Mouse (Mus musculus) embryonic stem cell, embryonic (primary cell): Measurements from ENCODE around the gene Snrnp27.

Experiments
- CTCF ChIA-PET, 4 experiments: fragments of 300-600 bp in 2 of 4; fragments of 350-600 bp in 2 of 4; sonication (Branson Sonifier 250); formaldehyde crosslinking; loops; one replicate each; lab custom pipeline; 2022; ENCODE audit warnings: inconsistent platforms in 2 of 4; lab: Charles Lee
- POLR2A ChIA-PET, 4 experiments: fragments of 300-600 bp in 2 of 4; fragments of 350-600 bp in 2 of 4; sonication (Branson Sonifier 250); formaldehyde crosslinking; loops; one replicate each; lab custom pipeline; 2022; ENCODE audit warnings: antibody characterized with exemption in 4 of 4, inconsistent platforms in 1 of 4; lab: Charles Lee

Gene Snrnp27

DNA sequence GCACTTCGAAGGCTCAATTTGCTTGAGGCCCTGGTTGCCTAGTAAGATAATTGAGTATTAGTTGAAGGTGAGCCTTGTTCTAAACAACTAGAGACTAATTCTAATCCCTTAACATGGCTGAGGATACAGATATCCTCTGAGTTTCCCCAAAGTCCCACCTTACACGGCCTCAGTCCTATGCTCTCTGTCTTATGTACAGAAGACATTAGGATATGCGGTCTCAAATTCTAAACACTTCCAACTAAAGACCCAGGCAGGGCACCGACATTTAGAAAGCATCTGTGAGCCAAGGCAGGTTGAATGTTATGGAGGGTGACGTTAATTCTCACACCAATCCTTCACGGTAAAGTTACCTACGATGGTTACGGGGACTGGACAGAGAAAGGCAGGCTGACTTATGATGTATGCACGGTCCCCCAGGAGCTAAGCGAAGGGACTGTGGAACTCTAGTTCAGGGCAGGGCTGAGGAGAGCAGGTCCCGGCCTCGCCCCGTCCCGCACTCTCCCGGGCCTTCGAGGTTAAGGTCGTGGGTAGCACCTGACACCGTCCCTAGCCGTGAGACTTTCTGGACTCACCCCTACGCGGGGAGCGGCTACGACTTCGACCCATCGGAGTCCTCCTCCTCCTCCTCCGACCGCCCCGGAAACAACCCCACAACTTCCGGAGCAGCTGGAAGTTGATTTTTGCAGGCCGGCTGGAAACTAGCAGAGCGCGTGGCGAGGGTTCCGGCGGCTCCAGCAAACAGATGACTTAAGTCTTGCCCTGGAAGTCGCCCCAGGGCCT, at the start of gene Snrnp27:
Gene Snrnp27, minus strand, starts transcription at position 651 of the 783 bp plus-strand sequence.
- ChIA-PET POLR2A (interaction anchor here in 3 of 4 experiments (0.6 to 1.7 kb wide), 25 partner anchors 8 to 314 kb away, joined by 3 to 7 read pairs (median 4); partner anchors contain the start of gene Mxd1 (in 1 of the 3)), CTCF (interaction anchor here in 3 of 4 experiments (0.7 to 1.3 kb wide), 5 partner anchors 13 to 122 kb away, joined by 3 to 4 read pairs (median 3); no protein-coding TSS in a partner anchor)

- ChIA-PET CTCF (interaction anchor here in 3 of 4 experiments (0.6 to 1.8 kb wide), 7 partner anchors 14 to 429 kb away, joined by 3 to 6 read pairs (median 3); no protein-coding TSS in a partner anchor), POLR2A (interaction anchor here in 3 of 4 experiments (0.7 to 2.0 kb wide), 12 partner anchors 14 to 368 kb away, joined by 3 to 5 read pairs (median 4); partner anchors contain the start of genes Fam136a (in 1 of the 3), Gfpt1 (in 1 of the 3) and Mxd1 (in 1 of the 3))
Measured at GRCm38 (mm10) chr6:86733183-86733876, 49.0 kb upstream of the Snrnp27 start, which contains the start of gene Gmcl1. Gene Gmcl1 (minus strand): TSS chr6:86733383.

DNA sequence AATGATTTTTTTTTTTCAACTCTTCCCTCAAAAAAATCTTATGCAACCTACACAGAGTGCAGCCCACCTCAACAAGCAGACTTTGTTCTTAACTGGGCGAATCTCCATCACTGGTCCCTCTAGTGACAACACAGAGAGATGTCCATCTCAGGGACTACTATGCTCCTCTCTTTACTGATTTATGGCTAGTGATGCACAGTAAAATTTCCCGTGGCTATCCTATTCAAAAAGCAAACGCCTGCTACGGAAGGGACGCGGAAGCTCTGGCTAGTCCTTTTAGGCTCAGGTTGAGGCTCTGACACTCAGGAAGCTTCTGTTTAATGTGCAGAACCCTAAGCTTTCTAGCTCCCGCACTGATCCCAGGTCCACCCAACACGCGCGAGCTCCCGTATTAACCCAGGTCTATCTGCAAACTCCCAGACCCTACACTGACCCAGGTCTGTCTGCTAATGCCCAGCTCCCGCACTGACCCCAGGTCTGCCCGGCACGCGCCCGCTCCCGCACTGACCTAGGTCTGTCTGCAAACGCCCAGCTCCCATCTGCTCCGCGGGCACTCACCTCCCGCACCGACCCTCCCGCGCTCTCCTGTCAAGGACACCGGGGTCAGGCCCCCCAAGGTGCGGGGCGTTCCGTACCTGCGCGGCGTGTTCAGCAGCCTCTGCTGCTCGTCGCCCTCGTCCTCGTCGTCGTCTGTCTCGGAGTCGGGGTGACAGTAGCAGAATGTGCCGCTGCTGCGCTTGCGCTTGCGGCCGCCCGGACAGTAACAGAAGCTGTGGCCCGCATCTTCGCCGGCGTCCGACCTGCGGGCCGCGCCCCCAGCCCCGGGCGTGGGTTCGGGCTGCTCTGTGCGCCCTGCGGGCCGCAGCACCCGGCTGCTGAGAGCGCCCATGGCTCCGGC, 48.2 kb upstream of the Snrnp27 start:
- ChIA-PET CTCF (interaction anchor here in 2 of 4 experiments (0.6 to 1.8 kb wide), 4 partner anchors 43 to 146 kb away, joined by 3 to 6 read pairs (median 3); no protein-coding TSS in a partner anchor), POLR2A (interaction anchor here in 3 of 4 experiments (0.5 to 2.0 kb wide), 16 partner anchors 14 to 1546 kb away, joined by 3 to 6 read pairs (median 4); partner anchors contain the start of genes Fam136a (in 1 of the 3), Gfpt1 (in 1 of the 3) and Mxd1 (in 1 of the 3))

GRCm38 (mm10) chr6:86728711-86729110, 44.4 kb upstream of the Snrnp27 start:
- ChIA-PET CTCF (interaction anchor here in 1 of 4 experiments (1.2 kb wide), 1 partner anchor 130 kb away, joined by 3 read pairs; no protein-coding TSS in a partner anchor), POLR2A (interaction anchor here in 2 of 4 experiments (0.8 to 1.2 kb wide), 3 partner anchors 12 to 146 kb away, joined by 3 to 4 read pairs (median 3); no protein-coding TSS in a partner anchor)

GRCm38 (mm10) chr6:86721977-86722376, 37.7 kb upstream of the Snrnp27 start:
- CTCF ChIA-PET, result no interaction called here

DNA sequence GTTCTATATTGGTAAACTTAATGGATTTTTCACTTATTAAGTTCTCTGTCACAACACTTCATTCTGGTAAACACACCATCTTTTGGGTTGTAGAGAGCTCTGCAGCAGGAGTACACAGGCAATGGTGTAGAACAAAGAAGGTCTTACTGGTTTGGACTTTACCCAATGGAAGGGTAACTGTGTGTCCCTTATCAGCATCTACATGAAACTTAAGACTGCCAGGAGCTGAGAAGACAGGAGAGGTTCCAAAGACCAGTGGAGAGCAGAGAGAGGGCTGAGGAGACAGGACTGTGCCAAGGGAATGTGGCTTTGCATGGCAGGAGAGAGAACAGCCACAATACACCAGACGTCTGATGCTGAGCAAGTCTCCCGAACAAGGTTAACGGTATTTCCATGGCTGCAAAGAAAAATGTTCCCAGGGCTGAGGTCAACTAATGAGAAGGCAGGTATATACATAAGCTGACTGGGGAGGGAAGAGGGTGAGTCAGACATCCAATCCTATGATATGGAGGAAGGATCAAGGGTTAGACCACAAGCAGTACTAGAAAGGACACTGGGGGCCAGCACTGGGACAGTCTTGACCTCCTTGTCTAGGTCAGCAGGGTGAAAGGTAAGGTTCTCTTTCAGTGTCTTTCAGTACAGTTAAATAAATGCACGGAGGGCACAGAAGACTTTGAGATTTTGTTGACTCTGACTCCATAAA, 23.9 kb upstream of the Snrnp27 start:
- POLR2A ChIA-PET, result interaction anchor here in 1 of 4 experiments (0.6 kb wide), 1 partner anchor 23 kb away, joined by 4 read pairs; no protein-coding TSS in a partner anchor
- CTCF ChIA-PET, result interaction anchor here in 1 of 4 experiments (1.1 kb wide), 1 partner anchor 14 kb away, joined by 4 read pairs; no protein-coding TSS in a partner anchor

More at GRCm38 (mm10) chr6:86721977-86722376, 37.7 kb upstream of the Snrnp27 start:
- POLR2A ChIA-PET, result no interaction called here

GRCm38 (mm10) chr6:86702577-86702976, 18.3 kb upstream of the Snrnp27 start:
- CTCF ChIA-PET, result no interaction called here
- POLR2A ChIA-PET, result interaction anchor here in 1 of 4 experiments (1.0 to 1.2 kb wide), 3 partner anchors 16 to 121 kb away, joined by 3 read pairs; no protein-coding TSS in a partner anchor

- POLR2A ChIA-PET, result interaction anchor here in 2 of 4 experiments (0.7 to 1.4 kb wide), 4 partner anchors 9 to 53 kb away, joined by 3 to 4 read pairs (median 3); no protein-coding TSS in a partner anchor
- CTCF ChIA-PET, result interaction anchor here in 2 of 4 experiments (0.6 to 0.9 kb wide), 3 partner anchors 10 to 231 kb away, joined by 3 to 4 read pairs (median 3); no protein-coding TSS in a partner anchor
Measured at GRCm38 (mm10) chr6:86697903-86698302, 13.6 kb upstream of the Snrnp27 start.

- ChIA-PET POLR2A (interaction anchor here in 1 of 4 experiments (0.9 kb wide), 1 partner anchor 55 kb away, joined by 3 read pairs; no protein-coding TSS in a partner anchor), CTCF (interaction anchor here in 1 of 4 experiments (1.3 kb wide), 1 partner anchor 151 kb away, joined by 3 read pairs; no protein-coding TSS in a partner anchor)
Measured at GRCm38 (mm10) chr6:86696213-86696612, 11.9 kb upstream of the Snrnp27 start.

- ChIA-PET POLR2A (interaction anchor here in 2 of 4 experiments (0.6 to 0.9 kb wide), 4 partner anchors 10 to 207 kb away, joined by 3 to 4 read pairs (median 3); no protein-coding TSS in a partner anchor), CTCF (interaction anchor here in 3 of 4 experiments (0.5 to 1.0 kb wide), 9 partner anchors 10 to 198 kb away, joined by 3 to 4 read pairs (median 3); no protein-coding TSS in a partner anchor)
Measured at GRCm38 (mm10) chr6:86694465-86694864, 10.1 kb upstream of the Snrnp27 start.

DNA sequence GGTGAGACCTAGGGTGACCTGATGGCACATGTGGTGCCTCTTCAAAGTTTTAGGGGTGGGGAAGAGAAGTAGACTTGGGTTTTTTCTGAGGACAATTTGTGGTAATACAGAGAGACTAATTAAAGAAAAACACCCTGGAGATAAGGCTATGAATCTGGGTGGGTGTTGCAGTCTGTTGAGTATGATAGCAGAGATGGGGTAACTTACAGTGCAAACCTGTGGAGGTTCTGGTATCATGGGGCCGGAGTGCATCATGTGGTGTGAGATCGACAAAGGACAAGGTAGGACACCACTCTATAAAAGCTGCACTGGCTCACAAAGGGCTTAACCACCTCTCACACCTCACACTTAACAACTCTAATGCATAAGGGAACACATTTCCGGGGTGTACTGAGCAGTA, 5.3 kb upstream of the Snrnp27 start:
- CTCF ChIA-PET, result no interaction called here
- POLR2A ChIA-PET, result interaction anchor here in 1 of 4 experiments (1.2 kb wide), 1 partner anchor 9 kb away, joined by 3 read pairs; no protein-coding TSS in a partner anchor

DNA sequence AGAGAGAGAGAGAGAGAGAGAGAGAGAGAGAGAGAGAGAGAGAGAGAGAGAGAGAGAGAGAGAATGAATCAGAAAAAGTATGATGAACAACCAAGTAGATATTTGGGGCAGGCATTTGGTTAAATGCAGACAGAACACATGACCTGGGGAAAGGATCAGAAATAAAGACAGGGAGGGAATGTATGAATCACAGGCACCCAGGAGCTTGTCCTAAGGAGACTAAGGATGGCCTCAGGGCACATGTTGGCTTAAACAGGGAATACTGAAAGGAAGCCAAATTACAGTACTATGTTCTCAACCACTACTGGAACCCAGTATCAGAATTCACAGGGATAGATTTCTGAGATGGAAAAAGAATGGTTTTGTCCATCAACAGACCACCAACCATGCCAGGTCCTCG, 2.6 kb upstream of the Snrnp27 start:
- CTCF ChIA-PET, result no interaction called here
- POLR2A ChIA-PET, result interaction anchor here in 3 of 4 experiments (0.5 to 1.4 kb wide), 6 partner anchors 11 to 205 kb away, joined by 3 to 4 read pairs (median 3); no protein-coding TSS in a partner anchor

DNA sequence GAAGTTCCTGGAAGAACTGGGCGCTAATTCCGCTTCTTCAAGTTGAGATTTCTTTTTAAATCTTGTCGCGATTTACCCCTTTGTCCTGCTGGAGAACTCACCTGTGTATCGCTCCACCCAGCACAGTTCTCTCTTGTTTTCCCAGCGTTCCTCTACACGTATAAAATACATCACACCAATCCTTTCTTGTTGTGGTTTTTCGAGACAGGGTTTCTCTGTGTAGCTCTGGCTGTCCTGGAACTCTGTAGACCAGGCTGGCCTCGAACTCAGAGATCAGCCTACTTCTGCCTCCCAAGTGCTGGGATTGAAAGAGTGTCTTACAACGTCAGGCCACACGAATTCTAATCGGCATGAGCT, 311 bp upstream of the Snrnp27 start:
- POLR2A ChIA-PET, result interaction anchor here in 2 of 4 experiments (0.7 to 1.7 kb wide), 25 partner anchors 8 to 315 kb away, joined by 3 to 7 read pairs (median 4); partner anchors contain the start of gene Mxd1 (in 1 of the 2)
- CTCF ChIA-PET, result interaction anchor here in 2 of 4 experiments (0.7 to 1.3 kb wide), 4 partner anchors 14 to 122 kb away, joined by 3 to 4 read pairs (median 4); no protein-coding TSS in a partner anchor

DNA sequence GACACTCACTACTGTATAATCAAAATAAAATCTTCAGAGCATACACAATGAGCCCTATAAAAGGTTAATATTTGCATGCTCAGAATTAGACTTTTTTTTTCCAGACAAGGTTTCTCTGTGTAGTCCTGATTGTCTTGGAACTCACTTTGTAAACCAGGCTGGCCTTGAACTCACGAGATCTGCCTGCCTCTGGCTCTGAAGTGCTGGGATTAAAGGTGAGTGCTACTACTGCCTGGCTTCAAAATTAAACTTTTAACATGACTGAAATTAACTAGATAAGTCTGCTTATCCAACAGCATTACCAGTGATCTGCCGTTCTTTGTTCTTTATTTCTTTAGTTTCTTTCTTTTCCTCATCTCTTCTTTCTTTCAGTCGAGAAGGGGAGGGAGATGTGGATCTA, 3.0 kb downstream of the Snrnp27 start:
- CTCF ChIA-PET, result interaction anchor here in 2 of 4 experiments (1.0 to 1.1 kb wide), 2 partner anchors 10 kb away, joined by 3 read pairs; no protein-coding TSS in a partner anchor

GRCm38 (mm10) chr6:86678341-86678740, 6.0 kb downstream of the Snrnp27 start:
- ChIA-PET POLR2A (interaction anchor here in 1 of 4 experiments (2.1 kb wide), 1 partner anchor 15 kb away, joined by 6 read pairs; no protein-coding TSS in a partner anchor), CTCF (interaction anchor here in 2 of 4 experiments (0.6 to 1.3 kb wide), 3 partner anchors 16 to 129 kb away, joined by 3 read pairs; no protein-coding TSS in a partner anchor)

More for the DNA sequence above, 3.0 kb downstream of the Snrnp27 start:
- POLR2A ChIA-PET, result interaction anchor here in 1 of 4 experiments (1.1 to 1.2 kb wide), 2 partner anchors 13 to 98 kb away, joined by 3 read pairs; partner anchors contain the start of gene Mxd1
